Mouse (Mus musculus): ENCODE measurements around the gene Acaca.

DNA sequence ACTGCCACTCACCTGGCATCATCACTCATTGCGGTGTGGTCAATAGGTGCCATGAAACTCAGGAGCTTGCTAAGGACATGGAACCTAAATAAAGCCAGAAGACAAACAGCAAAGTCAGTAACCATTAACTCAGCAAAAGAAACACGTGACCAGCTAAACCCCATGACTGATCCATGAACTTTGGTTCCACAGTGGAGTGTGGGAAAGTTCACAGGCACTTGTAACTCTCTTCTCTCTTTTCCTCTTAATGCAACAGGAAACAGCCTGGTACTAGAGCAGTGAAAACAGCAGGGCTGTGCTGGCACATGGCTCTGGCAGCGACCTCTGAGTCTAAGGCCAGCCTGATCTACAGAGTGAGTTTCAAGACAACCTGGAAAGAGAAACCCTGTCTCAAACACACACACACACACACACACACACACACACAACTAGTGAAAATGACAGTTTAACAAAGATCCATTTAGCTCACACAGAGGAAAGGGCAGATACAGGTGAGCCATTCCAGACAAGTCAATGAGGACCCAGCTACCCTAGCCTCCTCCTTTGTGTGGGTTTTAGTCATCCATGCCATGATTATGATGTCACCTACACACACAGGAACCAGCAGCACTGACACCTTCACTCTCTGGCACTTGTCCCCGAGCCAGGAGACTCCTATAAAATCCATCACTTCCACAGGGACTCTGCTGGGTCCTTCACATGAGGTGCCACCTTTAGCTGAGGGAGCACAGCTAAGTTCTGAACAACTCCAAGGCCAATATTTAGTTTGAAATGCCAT lies 313.3 kb downstream of the Acaca start:
- TF ChIP-seq POLR2A (IDR thresholded peaks at IDR 0.05; ENCODE audit: borderline replicate concordance, low read depth, low read length) = no peak
- TF ChIP-seq CTCF (IDR thresholded peaks at IDR 0.05; ENCODE audit: low read depth, low read length) = no peak
